Mouse (Mus musculus) kidney, adult 2 months (tissue): ENCODE results near the gene Akt2. TPM values are rescaled to one million over a fixed set of nuclear protein-coding genes. Genes with fewer than 3 reads are reported as not detected.

Source experiments
- DNase-seq: peaks from one replicate; pipeline ENCODE4 v3.0.0; 2021
- H3K27ac ChIP-seq: fragments of 200-500 bp; 2 replicates; pipeline ENCODE4 v1.5.1; 2012; ENCODE audit warnings: low read depth, low read length, control low read depth, inconsistent platforms; ENCODE audit not compliant: insufficient read depth
- H3K27me3 ChIP-seq: fragments of 200-500 bp; replicated peaks from 2 replicates; pipeline ENCODE4 v1.6.1; 2012; ENCODE audit warnings: mild to moderate bottlenecking, moderate library complexity, low read length, inconsistent platforms; ENCODE audit not compliant: control insufficient read depth, insufficient read depth
- H3K36me3 ChIP-seq: fragments of 200-500 bp; 2 replicates; pipeline ENCODE4 v1.6.1; 2012; ENCODE audit warnings: mild to moderate bottlenecking, moderate library complexity, low read length, inconsistent platforms; ENCODE audit not compliant: control insufficient read depth, insufficient read depth
- H3K4me1 ChIP-seq: fragments of 200-500 bp; 2 replicates; pipeline ENCODE4 v1.6.1; 2011; ENCODE audit warnings: low read length; ENCODE audit not compliant: control insufficient read depth, insufficient read depth
- H3K4me3 ChIP-seq: fragments of 200-500 bp; 2 replicates; pipeline ENCODE4 v1.5.1; 2011; ENCODE audit warnings: mild to moderate bottlenecking, low read depth, low read length, control low read depth; ENCODE audit not compliant: insufficient read depth
- CTCF ChIP-seq: fragments of 200-500 bp; conservative IDR thresholded peaks from 2 replicates; pipeline ENCODE4 v1.5.1; 2011; ENCODE audit warnings: low read depth, mild to moderate bottlenecking, control low read depth, low read length, moderate library complexity, mixed read lengths; ENCODE audit not compliant: insufficient read depth, insufficient read length
- POLR2A ChIP-seq: fragments of 200-500 bp; IDR thresholded peaks from one replicate; pipeline ENCODE4 v1.6.1; 2011; ENCODE audit warnings: low read depth, low read length, control low read depth
- WGBS: fragments of 180-500 bp; shearing (Covaris S2); methylation state at CpG from one replicate; pipeline ENCODE4 v1.1.7; 2018; 5-methylcytosine and 5-hydroxymethylcytosine counted together
- polyA plus RNA-seq: library from polyadenylated mRNA; depleted of rRNA; stranded (reverse); fragments of >200 nt; gene quantifications from 2 replicates; pipeline ENCODE4 v1.2.3, GENCODE M21; 2012; rRNA removed

The Akt2 gene
- 83.9 and 89.2 TPM in 2 replicates for polyA plus RNA-seq

- Histone ChIP-seq H3K27ac (peak within 1 kb of the TSS; percentile 95), H3K4me3 (peak within 1 kb of the TSS; percentile 91), H3K27me3 (no peaks in the 10 kb centered on the region), H3K4me1 (peaks cover 8% of the 10 kb centered on the region; the same call in 1 of the 2 replicates), H3K36me3 (no peaks in the 10 kb centered on the region)
- under 1% methylated on average over 69 of the region's 71 CpGs for WGBS
- TF ChIP-seq POLR2A, result no peak
- TF ChIP-seq CTCF, result no peak
- DNase-seq, result peak; percentile 98
Observed at GRCm38 (mm10) chr7:27591266-27592216, at the start of gene Akt2. TSS of gene Akt2 (plus strand) at chr7:27591552.

DNA sequence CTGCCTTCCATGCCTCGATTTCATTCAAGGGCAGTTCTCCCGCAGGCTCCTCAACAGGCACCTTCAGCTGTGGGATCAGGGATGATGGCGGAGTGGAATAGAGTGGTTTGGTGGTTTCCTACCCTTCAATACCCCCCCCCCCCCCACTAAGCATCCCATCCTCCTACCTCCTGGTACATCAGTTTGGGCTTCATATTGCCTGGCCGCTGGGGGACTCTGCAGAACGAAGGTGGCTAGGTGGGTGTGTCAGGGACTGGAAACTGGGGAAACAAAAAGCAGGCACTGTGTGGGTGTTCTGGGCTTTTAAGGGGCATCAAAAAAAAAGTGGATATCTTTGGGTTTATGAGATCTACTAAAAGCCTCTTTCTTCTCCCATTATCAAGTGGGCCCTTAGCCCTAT lies 49.4 kb upstream of the Akt2 start:
- WGBS, result 60% methylated on average over 5 of the region's 5 CpGs
- Histone ChIP-seq H3K4me3 (no peak overlapping the region), H3K36me3 (no peaks in the 10 kb centered on the region), H3K4me1 (no peaks in the 10 kb centered on the region), H3K27me3 (no peaks in the 10 kb centered on the region), H3K27ac (no peak overlapping the region)
- TF ChIP-seq POLR2A, result no peak
- no peak for TF ChIP-seq CTCF
- no peak for DNase-seq

DNA sequence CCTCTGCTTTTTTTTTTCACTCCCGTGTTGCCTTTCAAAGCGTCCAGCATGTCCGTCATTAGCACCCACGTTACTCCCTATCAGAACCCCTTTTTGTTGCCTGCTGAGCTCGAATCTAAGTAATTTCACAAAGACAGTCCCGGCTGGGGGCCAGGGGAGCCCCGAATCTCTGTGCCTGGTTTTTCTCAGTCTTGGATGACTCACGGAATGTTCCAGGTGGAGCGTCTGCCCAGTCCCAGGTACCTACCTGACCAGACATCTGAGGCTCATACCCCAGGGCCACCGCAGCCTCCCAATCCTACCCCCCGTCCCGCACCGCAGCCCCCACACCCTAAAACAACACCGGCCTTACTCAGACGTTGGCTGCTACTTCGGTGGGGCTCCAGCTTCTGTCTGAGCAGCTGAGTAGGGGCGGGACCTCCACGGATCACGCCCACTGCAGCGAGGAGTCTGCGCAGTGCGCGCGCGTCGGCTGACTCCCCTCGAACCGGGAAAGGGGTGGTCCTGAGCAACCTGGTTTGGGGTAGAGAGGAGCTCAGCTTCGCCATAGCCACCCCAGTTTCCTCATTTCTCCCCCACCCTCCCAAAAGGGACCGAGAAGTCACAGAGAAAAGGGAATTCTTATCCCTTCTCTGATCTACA lies 48.8 kb upstream of the Akt2 start:
- Histone ChIP-seq H3K4me1 (no peaks in the 10 kb centered on the region), H3K4me3 (peak overlapping the region; percentile 55), H3K27ac (no peak overlapping the region), H3K36me3 (no peaks in the 10 kb centered on the region), H3K27me3 (no peaks in the 10 kb centered on the region)
- TF ChIP-seq CTCF (no peak), POLR2A (no peak)
- WGBS, result under 1% methylated on average over 30 of the region's 30 CpGs
- peak; percentile 78 for DNase-seq

DNA sequence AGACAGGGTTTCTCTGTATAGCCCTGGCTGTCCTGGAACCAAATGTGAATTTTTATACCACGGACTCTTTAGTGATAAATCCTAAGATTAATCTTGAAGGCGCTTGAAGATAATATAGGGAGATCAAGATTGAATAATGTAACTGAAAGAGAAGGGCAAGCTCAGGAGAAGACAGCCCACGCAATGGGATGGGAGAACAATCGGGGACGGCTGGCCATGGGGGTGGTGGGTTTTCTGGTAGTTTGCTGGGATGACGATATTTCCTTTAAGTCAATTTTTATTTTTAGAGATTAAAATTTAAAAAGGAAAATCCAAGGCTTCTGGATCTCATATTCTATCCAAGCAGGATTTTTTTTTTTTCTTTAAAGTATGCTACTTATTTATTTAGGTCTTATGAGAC lies 48.3 kb upstream of the Akt2 start:
- H3K27me3 ChIP-seq, result no peaks in the 10 kb centered on the region
- no peaks in the 10 kb centered on the region for H3K4me1 ChIP-seq
- H3K4me3 ChIP-seq, result no peak overlapping the region
- no peaks in the 10 kb centered on the region for H3K36me3 ChIP-seq
- no peak overlapping the region for H3K27ac ChIP-seq
- no peak for TF ChIP-seq POLR2A
- TF ChIP-seq CTCF, result no peak
- DNase-seq, result no peak
- 30% methylated on average over 6 of the region's 6 CpGs for WGBS

DNA sequence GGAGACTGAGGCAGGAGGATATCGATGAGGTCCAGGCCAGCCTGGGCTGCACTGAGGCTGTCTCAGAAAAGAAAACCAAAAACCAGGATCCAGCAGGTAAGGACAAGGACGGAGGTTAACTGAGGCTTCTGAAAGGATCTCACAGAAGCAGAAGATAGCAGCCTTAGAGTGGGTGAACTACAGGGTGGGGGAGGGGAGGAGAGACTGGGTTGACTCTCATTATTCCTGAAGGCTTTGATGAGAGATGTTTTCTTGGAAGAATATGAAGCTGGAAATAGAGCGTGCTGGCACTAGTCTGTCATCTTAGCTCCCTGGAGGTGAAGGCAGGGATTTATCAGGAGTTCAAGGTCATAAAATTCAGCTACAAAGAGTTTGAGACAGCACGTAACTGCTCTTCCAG lies 47.5 kb upstream of the Akt2 start:
- no peak overlapping the region for H3K27ac ChIP-seq
- TF ChIP-seq CTCF (no peak), POLR2A (no peak)
- H3K4me1 ChIP-seq, result no peaks in the 10 kb centered on the region
- WGBS, result 89% methylated on average over 4 of the region's 4 CpGs
- no peaks in the 10 kb centered on the region for H3K27me3 ChIP-seq
- no peaks in the 10 kb centered on the region for H3K36me3 ChIP-seq
- DNase-seq, result no peak
- no peak overlapping the region for H3K4me3 ChIP-seq

GRCm38 (mm10) chr7:27544675-27545370 lies 46.5 kb upstream of the Akt2 start:
- no peak overlapping the region for H3K27ac ChIP-seq
- no peaks in the 10 kb centered on the region for H3K27me3 ChIP-seq
- TF ChIP-seq CTCF (no peak), POLR2A (no peak)
- H3K36me3 ChIP-seq, result no peaks in the 10 kb centered on the region
- H3K4me3 ChIP-seq, result no peak overlapping the region
- no peaks in the 10 kb centered on the region for H3K4me1 ChIP-seq
- DNase-seq, result no peak
- 74% methylated on average over 12 of the region's 12 CpGs for WGBS
